Mouse (Mus musculus): ENCODE measurements around the gene Klhl10. TPM values are rescaled to one million over a fixed set of nuclear protein-coding genes. Genes with fewer than 3 reads are reported as not detected.

Gene Klhl10
- polyA plus RNA-seq, 1 experiment from 2014 or later = 0.94 TPM

DNA sequence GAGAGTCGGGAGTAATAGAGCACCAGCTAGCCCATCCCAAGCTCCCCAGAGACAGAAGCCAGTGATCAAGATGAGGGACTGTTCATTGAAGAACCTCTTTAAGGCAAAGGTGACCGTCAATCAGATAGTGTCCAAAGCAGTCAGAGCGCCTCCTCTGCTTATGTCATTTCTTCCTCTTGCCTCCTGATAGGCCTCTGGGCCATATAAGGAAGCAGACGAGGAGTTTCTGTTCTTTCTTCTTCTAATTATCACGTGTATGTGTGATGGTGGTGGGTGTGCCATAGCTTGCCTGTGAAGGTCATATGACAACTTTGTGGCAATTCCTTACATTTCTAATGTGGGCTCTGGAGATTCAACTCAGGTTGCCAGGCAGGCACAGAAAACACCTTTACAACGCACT lies 40.9 kb upstream of the Klhl10 start:
- ATAC-seq (ENCODE audit: low FRiP score) = no peak
- no peak overlapping the region for H3K9ac ChIP-seq
- H3K36me3 ChIP-seq = no peaks in the 10 kb centered on the region
- WGBS = 81% methylated on average over 6 of the region's 6 CpGs
- no peak overlapping the region for H3K4me3 ChIP-seq
- peaks cover 15% of the 10 kb centered on the region for H3K4me1 ChIP-seq
- no peak overlapping the region for H3K27ac ChIP-seq
- peaks cover 10% of the 10 kb centered on the region; the same call in 1 of the 2 replicates for H3K27me3 ChIP-seq
- H3K4me2 ChIP-seq (replicated peaks) = no peak overlapping the region
- H3K9me3 ChIP-seq (replicated peaks) = no peaks in the 10 kb centered on the region

- H3K27ac ChIP-seq = no peak overlapping the region
- no peak for ATAC-seq (ENCODE audit: low FRiP score)
- no peaks in the 10 kb centered on the region for H3K9me3 ChIP-seq (replicated peaks)
- WGBS = 43% methylated on average over 6 of the region's 6 CpGs
- no peak overlapping the region for H3K9ac ChIP-seq
- H3K4me2 ChIP-seq (replicated peaks) = no peak overlapping the region
- H3K36me3 ChIP-seq = no peaks in the 10 kb centered on the region
- no peaks in the 10 kb centered on the region; the same call in 1 of the 2 replicates for H3K27me3 ChIP-seq
- H3K4me3 ChIP-seq = no peak overlapping the region
- H3K4me1 ChIP-seq = peaks cover 8% of the 10 kb centered on the region; the same call in 1 of the 2 replicates
Measured at GRCm38 (mm10) chr11:100402240-100402639, 39.5 kb upstream of the Klhl10 start.

DNA sequence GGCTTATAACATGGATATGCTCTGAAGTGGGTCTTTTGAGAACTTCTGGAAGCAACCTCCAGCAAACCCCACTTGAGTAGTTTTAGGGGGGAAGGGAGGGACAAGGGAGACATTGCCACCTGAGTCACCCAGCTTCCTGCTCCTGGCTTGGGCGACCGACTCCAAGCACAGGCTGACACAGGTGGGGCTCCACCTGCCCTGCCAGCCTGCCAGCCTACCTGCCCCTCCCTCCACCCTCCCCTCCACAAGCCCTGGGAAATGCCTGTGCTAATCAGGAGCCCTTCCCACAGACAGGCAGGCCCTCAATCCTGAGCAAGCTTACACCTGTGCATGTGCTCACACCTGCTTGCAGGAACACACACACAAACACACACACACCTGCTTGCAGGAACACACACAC lies 39.0 kb upstream of the Klhl10 start:
- WGBS = 100% methylated on average over 2 of the region's 2 CpGs
- H3K9ac ChIP-seq = no peak overlapping the region
- H3K27me3 ChIP-seq = no peaks in the 10 kb centered on the region; the same call in 1 of the 2 replicates
- no peak overlapping the region for H3K4me3 ChIP-seq
- no peak overlapping the region for H3K4me2 ChIP-seq (replicated peaks)
- no peaks in the 10 kb centered on the region for H3K9me3 ChIP-seq (replicated peaks)
- H3K36me3 ChIP-seq = no peaks in the 10 kb centered on the region
- ATAC-seq (ENCODE audit: low FRiP score) = no peak
- H3K27ac ChIP-seq = no peak overlapping the region
- peaks cover 8% of the 10 kb centered on the region; the same call in 1 of the 2 replicates for H3K4me1 ChIP-seq

- Histone ChIP-seq H3K36me3 (0 out of 2 replicates have a peak, but pooled peaks cover 3% of the 10 kb centered on the region), H3K27me3 (no peaks in the 10 kb centered on the region; the same call in 1 of the 2 replicates), H3K4me3 (no peak overlapping the region), H3K27ac (no peak overlapping the region), H3K9ac (no peak overlapping the region), H3K4me2 (replicated peaks) (no peak overlapping the region), H3K4me1 (peaks cover 8% of the 10 kb centered on the region; the same call in 1 of the 2 replicates), H3K9me3 (replicated peaks) (no peaks in the 10 kb centered on the region)
- WGBS = 76% methylated on average over 10 of the region's 10 CpGs
- ATAC-seq (ENCODE audit: low FRiP score) = no peak
Measured at GRCm38 (mm10) chr11:100403445-100404134, 38.1 kb upstream of the Klhl10 start.

- Histone ChIP-seq H3K27me3 (no peaks in the 10 kb centered on the region; the same call in 1 of the 2 replicates), H3K4me1 (peaks cover 8% of the 10 kb centered on the region; the same call in 1 of the 2 replicates), H3K9me3 (replicated peaks) (no peaks in the 10 kb centered on the region), H3K9ac (no peak overlapping the region), H3K27ac (no peak overlapping the region), H3K4me3 (no peak overlapping the region), H3K4me2 (replicated peaks) (no peak overlapping the region), H3K36me3 (0 out of 2 replicates have a peak, but pooled peaks cover 6% of the 10 kb centered on the region)
- no peak for ATAC-seq (ENCODE audit: low FRiP score)
- WGBS = 82% methylated on average over 3 of the region's 3 CpGs
Measured at GRCm38 (mm10) chr11:100404456-100405074, 37.2 kb upstream of the Klhl10 start.

GRCm38 (mm10) chr11:100406273-100406672 lies 35.4 kb upstream of the Klhl10 start:
- no peak overlapping the region for H3K27ac ChIP-seq
- WGBS = 80% methylated on average over 8 of the region's 8 CpGs
- H3K9me3 ChIP-seq (replicated peaks) = no peaks in the 10 kb centered on the region
- 0 out of 2 replicates have a peak, but pooled peaks cover 6% of the 10 kb centered on the region for H3K36me3 ChIP-seq
- no peak overlapping the region for H3K4me3 ChIP-seq
- H3K4me1 ChIP-seq = peaks cover 8% of the 10 kb centered on the region; the same call in 1 of the 2 replicates
- ATAC-seq (ENCODE audit: low FRiP score) = no peak
- H3K4me2 ChIP-seq (replicated peaks) = no peak overlapping the region
- H3K9ac ChIP-seq = no peak overlapping the region
- no peaks in the 10 kb centered on the region for H3K27me3 ChIP-seq

- 0 out of 2 replicates have a peak, but pooled peaks cover 6% of the 10 kb centered on the region for H3K36me3 ChIP-seq
- peaks cover 11% of the 10 kb centered on the region; the same call in 1 of the 2 replicates for H3K4me1 ChIP-seq
- no peak overlapping the region for H3K4me3 ChIP-seq
- H3K9me3 ChIP-seq (replicated peaks) = no peaks in the 10 kb centered on the region
- H3K4me2 ChIP-seq (replicated peaks) = no peak overlapping the region
- H3K9ac ChIP-seq = no peak overlapping the region
- H3K27me3 ChIP-seq = no peaks in the 10 kb centered on the region
- WGBS = 82% methylated on average over 5 of the region's 5 CpGs
- no peak overlapping the region for H3K27ac ChIP-seq
- no peak for ATAC-seq (ENCODE audit: low FRiP score)
Measured at GRCm38 (mm10) chr11:100406995-100407705, 34.6 kb upstream of the Klhl10 start.

- 48% methylated on average over 10 of the region's 10 CpGs for WGBS
- ATAC-seq (ENCODE audit: low FRiP score) = no peak
- no peak overlapping the region for H3K9ac ChIP-seq
- no peaks in the 10 kb centered on the region for H3K9me3 ChIP-seq (replicated peaks)
- H3K27ac ChIP-seq = no peak overlapping the region
- H3K4me1 ChIP-seq = peaks cover 13% of the 10 kb centered on the region
- H3K27me3 ChIP-seq = 0 out of 2 replicates have a peak, but pooled peaks cover 1% of the 10 kb centered on the region
- H3K4me2 ChIP-seq (replicated peaks) = no peak overlapping the region
- no peak overlapping the region for H3K4me3 ChIP-seq
- H3K36me3 ChIP-seq = 0 out of 2 replicates have a peak, but pooled peaks cover 6% of the 10 kb centered on the region
Measured at GRCm38 (mm10) chr11:100408076-100408834, 33.5 kb upstream of the Klhl10 start.

GRCm38 (mm10) chr11:100408835-100409462 lies 32.8 kb upstream of the Klhl10 start:
- 0 out of 2 replicates have a peak, but pooled peaks cover 6% of the 10 kb centered on the region for H3K36me3 ChIP-seq
- no peaks in the 10 kb centered on the region for H3K9me3 ChIP-seq (replicated peaks)
- peaks cover 13% of the 10 kb centered on the region for H3K4me1 ChIP-seq
- no peak for ATAC-seq (ENCODE audit: low FRiP score)
- peaks cover 7% of the 10 kb centered on the region; the same call in 1 of the 2 replicates for H3K27me3 ChIP-seq
- H3K27ac ChIP-seq = no peak overlapping the region
- 89% methylated on average over 12 of the region's 12 CpGs for WGBS
- no peak overlapping the region for H3K4me2 ChIP-seq (replicated peaks)
- H3K4me3 ChIP-seq = no peak overlapping the region
- H3K9ac ChIP-seq = no peak overlapping the region

- 0 out of 2 replicates have a peak, but pooled peaks cover 6% of the 10 kb centered on the region for H3K36me3 ChIP-seq
- H3K9me3 ChIP-seq (replicated peaks) = no peaks in the 10 kb centered on the region
- ATAC-seq (ENCODE audit: low FRiP score) = no peak
- H3K4me2 ChIP-seq (replicated peaks) = no peak overlapping the region
- no peak overlapping the region for H3K4me3 ChIP-seq
- WGBS = 79% methylated on average over 3 of the region's 3 CpGs
- H3K27me3 ChIP-seq = peaks cover 11% of the 10 kb centered on the region; the same call in 1 of the 2 replicates
- peaks cover 15% of the 10 kb centered on the region for H3K4me1 ChIP-seq
- H3K27ac ChIP-seq = no peak overlapping the region
- no peak overlapping the region for H3K9ac ChIP-seq
Measured at GRCm38 (mm10) chr11:100409686-100410085, 32.0 kb upstream of the Klhl10 start.

DNA sequence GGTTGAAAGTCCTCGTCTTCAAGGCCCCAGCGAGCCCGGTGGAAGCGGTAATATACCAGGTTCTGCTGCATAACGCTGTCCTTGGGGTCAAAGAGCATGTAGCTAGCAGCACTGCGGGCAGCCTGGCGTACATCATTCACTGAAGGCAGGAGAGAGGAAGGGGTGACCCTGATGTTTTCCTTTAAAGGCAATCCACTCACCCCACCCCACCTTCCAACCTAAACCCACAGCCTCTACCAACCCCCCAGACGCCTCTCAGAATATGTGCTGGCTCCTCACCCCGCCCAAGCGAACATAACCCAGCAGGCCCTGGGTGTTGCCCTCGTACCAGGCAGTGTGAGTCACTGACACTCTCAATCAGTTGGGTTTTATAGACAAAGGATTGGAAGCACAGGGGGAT lies 30.0 kb upstream of the Klhl10 start:
- ATAC-seq (ENCODE audit: low FRiP score) = no peak
- no peak overlapping the region for H3K27ac ChIP-seq
- peaks cover 20% of the 10 kb centered on the region for H3K4me1 ChIP-seq

More for the DNA sequence above, 30.0 kb upstream of the Klhl10 start:
- Histone ChIP-seq H3K36me3 (0 out of 2 replicates have a peak, but pooled peaks cover 6% of the 10 kb centered on the region), H3K4me3 (no peak overlapping the region), H3K9ac (no peak overlapping the region), H3K4me2 (replicated peaks) (no peak overlapping the region), H3K9me3 (replicated peaks) (no peaks in the 10 kb centered on the region), H3K27me3 (peaks cover 31% of the 10 kb centered on the region)
- WGBS = 80% methylated on average over 11 of the region's 11 CpGs

Measured in hindbrain, embryonic 12.5 days (tissue).